Mouse (Mus musculus): ENCODE results near the gene Pdia6. TPM values are rescaled to one million over a fixed set of nuclear protein-coding genes. Genes with fewer than 3 reads are reported as not detected.
A peak's percentile ranks its signal among the peaks of the same experiment; 100 is the strongest.

Gene Pdia6
- 502 and 534 TPM in 2 replicates for polyA plus RNA-seq (2014; fragmentation: Nextera tagmentation; extraction: Ambion mirVana)

- H3K36me3 ChIP-seq (ENCODE audit: control insufficient read depth, insufficient read depth, low read length), result peaks cover 16% of the 10 kb centered on the region
- H3K9ac ChIP-seq (ENCODE audit: low read depth, low read length), result peak within 1 kb of the TSS; percentile 94
- H3K27me3 ChIP-seq (ENCODE audit: control insufficient read depth, insufficient read depth, low read length), result no peaks in the 10 kb centered on the region
- ATAC-seq (ENCODE audit: low FRiP score, low TSS enrichment), result peak; percentile 99
- peaks cover 9% of the 10 kb centered on the region for H3K4me1 ChIP-seq (ENCODE audit: control insufficient read depth, insufficient read depth, low read length)
- H3K9me3 ChIP-seq (ENCODE audit: control insufficient read depth, low read length), result no peaks in the 10 kb centered on the region
- WGBS, result 2% methylated on average over 44 of the region's 48 CpGs
- H3K4me2 ChIP-seq (replicated peaks; ENCODE audit: low read depth, low read length), result peak within 1 kb of the TSS; percentile 72
- peak within 1 kb of the TSS; percentile 87 for H3K4me3 ChIP-seq (ENCODE audit: low read length)
- peak within 1 kb of the TSS; percentile 73 for H3K27ac ChIP-seq (ENCODE audit: low read depth, low read length)
These were observed at the start of gene Pdia6 for GRCm38 (mm10) chr12:17265971-17266672. Gene Pdia6 (plus strand): TSS chr12:17266545.

GRCm38 (mm10) chr12:17218390-17218789, 48.0 kb upstream of the Pdia6 start:
- Histone ChIP-seq H3K36me3 (ENCODE audit: control insufficient read depth, insufficient read depth, low read length) (no peaks in the 10 kb centered on the region), H3K27ac (ENCODE audit: low read depth, low read length) (no peak overlapping the region)
- WGBS, result 70% methylated on average over 8 of the region's 8 CpGs

GRCm38 (mm10) chr12:17219107-17219506, 47.2 kb upstream of the Pdia6 start:
- H3K9ac ChIP-seq (ENCODE audit: low read depth, low read length), result no peak overlapping the region
- no peak overlapping the region for H3K27ac ChIP-seq (ENCODE audit: low read depth, low read length)
- H3K27me3 ChIP-seq (ENCODE audit: control insufficient read depth, insufficient read depth, low read length), result no peaks in the 10 kb centered on the region
- ATAC-seq (ENCODE audit: low FRiP score, low TSS enrichment), result no peak
- no peak overlapping the region for H3K4me3 ChIP-seq (ENCODE audit: low read length)
- no peaks in the 10 kb centered on the region for H3K4me1 ChIP-seq (ENCODE audit: control insufficient read depth, insufficient read depth, low read length)
- no peaks in the 10 kb centered on the region for H3K36me3 ChIP-seq (ENCODE audit: control insufficient read depth, insufficient read depth, low read length)
- WGBS, result 45% methylated on average over 4 of the region's 4 CpGs
- no peaks in the 10 kb centered on the region for H3K9me3 ChIP-seq (ENCODE audit: control insufficient read depth, low read length)
- no peak overlapping the region for H3K4me2 ChIP-seq (replicated peaks; ENCODE audit: low read depth, low read length)

More at GRCm38 (mm10) chr12:17218390-17218789, 48.0 kb upstream of the Pdia6 start:
- no peak overlapping the region for H3K4me3 ChIP-seq (ENCODE audit: low read length)
- no peak for ATAC-seq (ENCODE audit: low FRiP score, low TSS enrichment)
- no peaks in the 10 kb centered on the region for H3K27me3 ChIP-seq (ENCODE audit: control insufficient read depth, insufficient read depth, low read length)
- H3K9ac ChIP-seq (ENCODE audit: low read depth, low read length), result no peak overlapping the region
- H3K9me3 ChIP-seq (ENCODE audit: control insufficient read depth, low read length), result no peaks in the 10 kb centered on the region
- no peak overlapping the region for H3K4me2 ChIP-seq (replicated peaks; ENCODE audit: low read depth, low read length)
- no peaks in the 10 kb centered on the region for H3K4me1 ChIP-seq (ENCODE audit: control insufficient read depth, insufficient read depth, low read length)

- 76% methylated on average over 5 of the region's 5 CpGs for WGBS
- Histone ChIP-seq H3K9me3 (ENCODE audit: control insufficient read depth, low read length) (no peaks in the 10 kb centered on the region), H3K27me3 (ENCODE audit: control insufficient read depth, insufficient read depth, low read length) (no peaks in the 10 kb centered on the region), H3K27ac (ENCODE audit: low read depth, low read length) (no peak overlapping the region), H3K9ac (ENCODE audit: low read depth, low read length) (no peak overlapping the region; the same call in 1 of the 2 replicates), H3K36me3 (ENCODE audit: control insufficient read depth, insufficient read depth, low read length) (no peaks in the 10 kb centered on the region), H3K4me3 (ENCODE audit: low read length) (no peak overlapping the region), H3K4me1 (ENCODE audit: control insufficient read depth, insufficient read depth, low read length) (no peaks in the 10 kb centered on the region), H3K4me2 (replicated peaks; ENCODE audit: low read depth, low read length) (no peak overlapping the region)
- ATAC-seq (ENCODE audit: low FRiP score, low TSS enrichment), result no peak
These were observed 45.7 kb upstream of the Pdia6 start for GRCm38 (mm10) chr12:17220631-17221030.

- WGBS, result 43% methylated on average over 5 of the region's 5 CpGs
- H3K36me3 ChIP-seq (ENCODE audit: control insufficient read depth, insufficient read depth, low read length), result no peaks in the 10 kb centered on the region
- no peaks in the 10 kb centered on the region for H3K4me1 ChIP-seq (ENCODE audit: control insufficient read depth, insufficient read depth, low read length)
- H3K27ac ChIP-seq (ENCODE audit: low read depth, low read length), result no peak overlapping the region
- no peak overlapping the region for H3K4me2 ChIP-seq (replicated peaks; ENCODE audit: low read depth, low read length)
- H3K9me3 ChIP-seq (ENCODE audit: control insufficient read depth, low read length), result no peaks in the 10 kb centered on the region
- H3K27me3 ChIP-seq (ENCODE audit: control insufficient read depth, insufficient read depth, low read length), result no peaks in the 10 kb centered on the region
- H3K4me3 ChIP-seq (ENCODE audit: low read length), result no peak overlapping the region
- ATAC-seq (ENCODE audit: low FRiP score, low TSS enrichment), result no peak
- no peak overlapping the region for H3K9ac ChIP-seq (ENCODE audit: low read depth, low read length)
These were observed 44.4 kb upstream of the Pdia6 start for GRCm38 (mm10) chr12:17221891-17222428.

GRCm38 (mm10) chr12:17223050-17223449, 43.3 kb upstream of the Pdia6 start:
- Histone ChIP-seq H3K4me1 (ENCODE audit: control insufficient read depth, insufficient read depth, low read length) (no peaks in the 10 kb centered on the region), H3K9me3 (ENCODE audit: control insufficient read depth, low read length) (no peaks in the 10 kb centered on the region), H3K4me2 (replicated peaks; ENCODE audit: low read depth, low read length) (no peak overlapping the region), H3K27me3 (ENCODE audit: control insufficient read depth, insufficient read depth, low read length) (no peaks in the 10 kb centered on the region), H3K27ac (ENCODE audit: low read depth, low read length) (no peak overlapping the region), H3K9ac (ENCODE audit: low read depth, low read length) (no peak overlapping the region), H3K36me3 (ENCODE audit: control insufficient read depth, insufficient read depth, low read length) (no peaks in the 10 kb centered on the region), H3K4me3 (ENCODE audit: low read length) (no peak overlapping the region)
- 39% methylated on average over 3 of the region's 3 CpGs for WGBS
- no peak for ATAC-seq (ENCODE audit: low FRiP score, low TSS enrichment)

GRCm38 (mm10) chr12:17225012-17225411, 41.3 kb upstream of the Pdia6 start:
- Histone ChIP-seq H3K4me3 (ENCODE audit: low read length) (no peak overlapping the region), H3K4me1 (ENCODE audit: control insufficient read depth, insufficient read depth, low read length) (no peaks in the 10 kb centered on the region), H3K9ac (ENCODE audit: low read depth, low read length) (no peak overlapping the region), H3K4me2 (replicated peaks; ENCODE audit: low read depth, low read length) (no peak overlapping the region), H3K36me3 (ENCODE audit: control insufficient read depth, insufficient read depth, low read length) (no peaks in the 10 kb centered on the region), H3K27me3 (ENCODE audit: control insufficient read depth, insufficient read depth, low read length) (no peaks in the 10 kb centered on the region), H3K9me3 (ENCODE audit: control insufficient read depth, low read length) (no peaks in the 10 kb centered on the region), H3K27ac (ENCODE audit: low read depth, low read length) (no peak overlapping the region)
- WGBS, result 83% methylated on average over 5 of the region's 5 CpGs
- ATAC-seq (ENCODE audit: low FRiP score, low TSS enrichment), result no peak

GRCm38 (mm10) chr12:17227903-17228302, 38.4 kb upstream of the Pdia6 start:
- ATAC-seq (ENCODE audit: low FRiP score, low TSS enrichment), result no peak
- no peaks in the 10 kb centered on the region for H3K9me3 ChIP-seq (ENCODE audit: control insufficient read depth, low read length)
- H3K4me3 ChIP-seq (ENCODE audit: low read length), result no peak overlapping the region
- H3K27me3 ChIP-seq (ENCODE audit: control insufficient read depth, insufficient read depth, low read length), result no peaks in the 10 kb centered on the region
- no peak overlapping the region for H3K9ac ChIP-seq (ENCODE audit: low read depth, low read length)
- H3K4me1 ChIP-seq (ENCODE audit: control insufficient read depth, insufficient read depth, low read length), result no peaks in the 10 kb centered on the region
- no peak overlapping the region for H3K4me2 ChIP-seq (replicated peaks; ENCODE audit: low read depth, low read length)
- no peak overlapping the region for H3K27ac ChIP-seq (ENCODE audit: low read depth, low read length)
- H3K36me3 ChIP-seq (ENCODE audit: control insufficient read depth, insufficient read depth, low read length), result no peaks in the 10 kb centered on the region
- WGBS, result 86% methylated on average over 4 of the region's 4 CpGs

GRCm38 (mm10) chr12:17230581-17230980, 35.8 kb upstream of the Pdia6 start:
- Histone ChIP-seq H3K27me3 (ENCODE audit: control insufficient read depth, insufficient read depth, low read length) (no peaks in the 10 kb centered on the region), H3K4me2 (replicated peaks; ENCODE audit: low read depth, low read length) (no peak overlapping the region), H3K4me1 (ENCODE audit: control insufficient read depth, insufficient read depth, low read length) (no peaks in the 10 kb centered on the region), H3K9ac (ENCODE audit: low read depth, low read length) (no peak overlapping the region), H3K36me3 (ENCODE audit: control insufficient read depth, insufficient read depth, low read length) (no peaks in the 10 kb centered on the region), H3K9me3 (ENCODE audit: control insufficient read depth, low read length) (no peaks in the 10 kb centered on the region), H3K27ac (ENCODE audit: low read depth, low read length) (no peak overlapping the region), H3K4me3 (ENCODE audit: low read length) (no peak overlapping the region)
- 72% methylated on average over 5 of the region's 5 CpGs for WGBS
- no peak for ATAC-seq (ENCODE audit: low FRiP score, low TSS enrichment)

Data from kidney, embryonic 14.5 days (tissue).